8 mouse cellular contexts compared by ENCODE assay signal in genomic region chr11:120489054-120489761, GRCm38 (mm10). TPM values are rescaled to one million over a fixed set of nuclear protein-coding genes. Genes with fewer than 3 reads are reported as not detected.
DNase-seq lines count a peak whose midpoint lies in the region; ATAC-seq lines count a peak whose summit lies in the region.

No protein-coding gene starts in this region.

- ATAC-seq in granulocyte monocyte progenitor cell, adult 5-6 weeks (replicated peaks; ENCODE audit: poor library complexity, severe bottlenecking): peak; percentile 39
- peak; percentile 9; the same call in 1 of the 2 replicates for ATAC-seq in limb, embryonic 13.5 days (ENCODE audit: low FRiP score, low read depth)

- no peak overlapping the region for H3K4me3 ChIP-seq in limb, embryonic 13.5 days

- peaks cover 53% of the 10 kb centered on the region for H3K4me1 ChIP-seq in limb, embryonic 13.5 days

- no peak overlapping the region for H3K9ac ChIP-seq in limb, embryonic 13.5 days

- H3K9me3 ChIP-seq in limb, embryonic 13.5 days: no peaks in the 10 kb centered on the region

- 64% methylated on average over 4 of the region's 4 CpGs for WGBS in limb, embryonic 13.5 days

- no peak overlapping the region for H3K27ac ChIP-seq in limb, embryonic 13.5 days

- peak; percentile 89 for DNase-seq in CD4-positive, CD25-positive, alpha-beta regulatory T cell, adult 2 months (ENCODE audit: low read depth, low spot score)
- peak; percentile 76 to 91 for DNase-seq in adrenal gland, adult (ENCODE audit: inconsistent age in 2 of 2, low spot score in 1 of 2)
- peak; percentile 91 for DNase-seq in embryo, embryonic 10.5 days (ENCODE audit: low spot score)
- DNase-seq in kidney, adult 8-10 months: peak; percentile 89 to 96
- DNase-seq in monocyte, adult 2 months (ENCODE audit: low read depth in 1 of 2, low spot score in 2 of 2): peak; percentile 43 to 45
- peak; percentile 61 for DNase-seq in testis, postnatal 14 days (ENCODE audit: low spot score)

- peaks cover 36% of the 10 kb centered on the region for H3K36me3 ChIP-seq in limb, embryonic 13.5 days

- H3K27me3 ChIP-seq in limb, embryonic 13.5 days: no peaks in the 10 kb centered on the region

- H3K4me2 ChIP-seq in limb, embryonic 13.5 days (replicated peaks): no peak overlapping the region; the same call in 1 of the 2 replicates

RNA-seq across cellular contexts. Expression of gene Slc25a10, which starts 2.4 kb away (rescaled TPM):
- total RNA-seq in granulocyte monocyte progenitor cell, adult 5-6 weeks (2014; fragmentation: Nextera tagmentation): 20.6 and 21.3 TPM in 2 replicates
- 20.5 and 26.2 TPM in 2 replicates for total RNA-seq in granulocyte monocyte progenitor cell, adult 5-6 weeks (2017)
- 46.8 and 49.0 TPM in 2 replicates for polyA plus RNA-seq in limb, embryonic 13.5 days (2015; fragmentation: Nextera tagmentation; extraction: Ambion mirVana)

RNA-seq across cellular contexts. Expression of gene Mrpl12, which starts 4.8 kb away (rescaled TPM):
- total RNA-seq in granulocyte monocyte progenitor cell, adult 5-6 weeks (2014; fragmentation: Nextera tagmentation): 113 and 121 TPM in 2 replicates
- 131 and 159 TPM in 2 replicates for total RNA-seq in granulocyte monocyte progenitor cell, adult 5-6 weeks (2017)
- polyA plus RNA-seq in limb, embryonic 13.5 days (2015; fragmentation: Nextera tagmentation; extraction: Ambion mirVana): 120 and 124 TPM in 2 replicates

RNA-seq across cellular contexts. Expression of gene Arl16, which starts 21.8 kb away (rescaled TPM):
- 11.7 and 15.1 TPM in 2 replicates for total RNA-seq in granulocyte monocyte progenitor cell, adult 5-6 weeks (2014; fragmentation: Nextera tagmentation)
- total RNA-seq in granulocyte monocyte progenitor cell, adult 5-6 weeks (2017): 19.2 and 22.4 TPM in 2 replicates
- 65.8 and 67.9 TPM in 2 replicates for polyA plus RNA-seq in limb, embryonic 13.5 days (2015; fragmentation: Nextera tagmentation; extraction: Ambion mirVana)

RNA-seq across cellular contexts. Expression of gene Ccdc137, which starts 31.3 kb away (rescaled TPM):
- 35.6 and 43.0 TPM in 2 replicates for total RNA-seq in granulocyte monocyte progenitor cell, adult 5-6 weeks (2014; fragmentation: Nextera tagmentation)
- 39.4 and 57.7 TPM in 2 replicates for total RNA-seq in granulocyte monocyte progenitor cell, adult 5-6 weeks (2017)
- 37.1 and 41.7 TPM in 2 replicates for polyA plus RNA-seq in limb, embryonic 13.5 days (2015; fragmentation: Nextera tagmentation; extraction: Ambion mirVana)

RNA-seq across cellular contexts. Expression of gene Oxld1, which starts 31.3 kb away (rescaled TPM):
- 7.9 and 8.6 TPM in 2 replicates for total RNA-seq in granulocyte monocyte progenitor cell, adult 5-6 weeks (2014; fragmentation: Nextera tagmentation)
- 12.8 and 19.5 TPM in 2 replicates for total RNA-seq in granulocyte monocyte progenitor cell, adult 5-6 weeks (2017)
- polyA plus RNA-seq in limb, embryonic 13.5 days (2015; fragmentation: Nextera tagmentation; extraction: Ambion mirVana): 12.2 and 12.4 TPM in 2 replicates
